Mouse (Mus musculus): ENCODE results near the gene AI481877. TPM values are rescaled to one million over a fixed set of nuclear protein-coding genes. Genes with fewer than 3 reads are reported as not detected.
"Not testable (repeated sequence)": the region's sequence is repeated elsewhere in the genome, so short reads cannot be mapped to it uniquely, and the experiment has no call there.

The AI481877 gene
- polyA plus RNA-seq (2015; fragmentation: Nextera tagmentation; extraction: Ambion mirVana), result 0.05 and 0.10 TPM in 2 replicates

DNA sequence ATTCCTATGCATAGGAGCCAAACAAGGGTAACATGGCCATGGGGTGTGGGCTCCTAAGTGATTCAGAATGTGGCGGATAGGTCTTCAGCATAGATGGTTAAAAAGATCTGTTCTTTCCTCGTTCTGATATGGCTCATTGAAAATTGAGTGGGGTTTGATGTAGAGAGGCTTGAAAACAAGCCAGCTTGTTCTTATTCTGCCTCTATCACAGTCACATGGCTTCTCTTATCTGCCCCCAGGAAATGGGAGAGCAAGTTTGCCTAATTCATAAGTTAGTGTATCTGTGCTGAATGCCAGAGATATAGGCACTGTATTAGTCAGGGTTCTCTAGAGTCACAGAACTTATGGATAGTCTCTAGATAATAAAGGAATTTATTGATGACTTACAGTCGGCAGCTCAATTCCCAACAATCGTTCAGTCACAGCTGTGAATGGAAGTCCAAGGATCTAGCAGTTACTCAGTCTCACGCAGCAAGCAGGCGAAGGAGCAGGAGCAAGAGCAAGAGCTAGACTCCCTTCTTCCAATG is at the start of gene AI481877:
Gene AI481877 (minus strand): TSS at position 477 of the 527 bp plus-strand sequence.
- not testable (repeated sequence) for H3K27me3 ChIP-seq (replicated peaks); H3K36me3 ChIP-seq; H3K27ac ChIP-seq (replicated peaks); H3K9me3 ChIP-seq (replicated peaks); H3K9ac ChIP-seq (replicated peaks); H3K4me3 ChIP-seq (replicated peaks); H3K4me2 ChIP-seq; H3K4me1 ChIP-seq; ATAC-seq (ENCODE audit: low FRiP score)
- 85% methylated on average over 3 of the region's 6 CpGs for WGBS

GRCm38 (mm10) chr4:59188474-59188801 is 49.7 kb upstream of the AI481877 start:
- Histone ChIP-seq H3K4me2 (peak overlapping the region; percentile 63), H3K9me3 (replicated peaks) (no peaks in the 10 kb centered on the region), H3K4me3 (replicated peaks) (peak overlapping the region; percentile 96), H3K27ac (replicated peaks) (peak overlapping the region; percentile 99), H3K4me1 (peaks cover 18% of the 10 kb centered on the region), H3K36me3 (no peaks in the 10 kb centered on the region), H3K9ac (replicated peaks) (peak overlapping the region; percentile 97), H3K27me3 (replicated peaks) (no peaks in the 10 kb centered on the region)
- 0 out of 2 replicates have a peak, but pooled peaks have one; percentile 5 for ATAC-seq (ENCODE audit: low FRiP score)
- 13% methylated on average over 4 of the region's 4 CpGs for WGBS

DNA sequence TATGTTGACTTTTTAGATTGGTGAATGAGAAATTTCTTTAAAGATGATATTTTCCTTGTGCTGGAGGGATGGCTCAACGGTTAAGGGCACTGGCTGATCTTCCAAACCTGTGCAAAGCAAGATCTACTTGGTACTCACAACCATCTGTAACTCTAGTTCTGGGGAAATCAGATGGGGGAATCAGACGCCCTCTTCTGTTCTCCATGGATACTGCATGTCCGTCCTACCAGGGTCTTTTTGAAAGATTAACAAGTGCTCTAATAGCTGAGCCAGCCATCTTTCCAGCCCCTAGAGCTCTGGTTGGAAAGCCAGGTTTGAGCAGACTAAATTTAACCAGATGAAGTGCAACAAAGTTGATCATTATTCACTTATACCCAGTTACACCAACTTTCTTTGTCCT is 48.5 kb upstream of the AI481877 start:
- H3K9me3 ChIP-seq (replicated peaks), result no peaks in the 10 kb centered on the region
- no peak overlapping the region for H3K4me3 ChIP-seq (replicated peaks)
- H3K9ac ChIP-seq (replicated peaks), result no peak overlapping the region
- no peak for ATAC-seq (ENCODE audit: low FRiP score)
- H3K36me3 ChIP-seq, result no peaks in the 10 kb centered on the region
- H3K27me3 ChIP-seq (replicated peaks), result no peaks in the 10 kb centered on the region
- no peak overlapping the region for H3K4me2 ChIP-seq
- no peak overlapping the region for H3K27ac ChIP-seq (replicated peaks)
- 25% methylated on average over 3 of the region's 3 CpGs for WGBS
- H3K4me1 ChIP-seq, result peaks cover 16% of the 10 kb centered on the region

GRCm38 (mm10) chr4:59185671-59186070 is 46.9 kb upstream of the AI481877 start:
- no peak overlapping the region for H3K27ac ChIP-seq (replicated peaks)
- no peak overlapping the region for H3K4me3 ChIP-seq (replicated peaks)
- H3K27me3 ChIP-seq (replicated peaks), result no peaks in the 10 kb centered on the region
- peaks cover 8% of the 10 kb centered on the region for H3K4me1 ChIP-seq
- WGBS, result 69% methylated on average over 3 of the region's 3 CpGs
- H3K4me2 ChIP-seq, result no peak overlapping the region
- no peak overlapping the region for H3K9ac ChIP-seq (replicated peaks)
- no peak for ATAC-seq (ENCODE audit: low FRiP score)
- no peaks in the 10 kb centered on the region for H3K36me3 ChIP-seq
- H3K9me3 ChIP-seq (replicated peaks), result no peaks in the 10 kb centered on the region

DNA sequence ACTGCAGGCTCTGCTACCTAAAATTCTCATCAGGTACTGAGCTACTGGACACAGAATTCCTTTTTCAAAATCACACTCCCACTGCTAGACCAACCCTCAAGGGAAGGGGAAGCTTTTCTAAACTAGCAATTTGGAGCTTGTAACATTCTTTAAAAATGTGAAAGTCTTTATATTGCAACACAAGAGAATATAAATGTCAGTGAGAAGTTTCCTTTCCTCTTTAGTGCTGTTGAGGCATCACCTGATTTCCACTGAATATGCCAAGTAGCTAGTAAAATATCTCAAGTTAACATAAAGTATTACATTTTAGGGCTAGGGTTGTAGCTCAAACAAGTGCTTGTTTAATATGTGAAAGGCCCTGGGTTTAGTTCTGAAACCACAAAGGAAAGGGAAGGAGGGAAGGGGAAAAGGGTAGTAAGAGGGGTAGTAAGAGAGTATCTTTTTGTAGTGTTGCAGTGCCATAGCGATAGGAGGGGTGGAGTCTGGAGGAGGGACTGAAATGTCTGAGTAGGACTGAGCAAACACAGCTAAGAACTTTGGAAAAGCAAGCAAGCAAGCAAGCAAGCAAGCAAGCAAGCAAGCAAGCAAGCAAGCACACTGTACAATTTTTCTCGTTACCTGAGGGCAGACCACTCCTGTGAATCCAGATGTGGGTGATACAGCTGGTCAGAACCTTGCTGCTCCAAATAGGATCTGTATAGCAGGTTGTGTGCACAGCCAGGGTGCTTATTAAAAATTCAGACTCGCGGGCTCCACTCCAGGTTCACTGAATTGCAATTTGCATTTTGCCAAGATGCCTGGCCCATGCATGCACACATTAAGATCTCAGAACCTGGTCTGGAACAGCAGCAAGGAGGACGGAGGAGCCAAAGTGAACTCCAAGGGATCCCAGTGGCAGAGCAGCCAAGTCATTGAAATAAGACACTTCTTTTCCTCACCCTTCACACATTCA is 42.8 kb upstream of the AI481877 start:
- no peak overlapping the region for H3K4me3 ChIP-seq (replicated peaks)
- ATAC-seq (ENCODE audit: low FRiP score), result no peak
- H3K9me3 ChIP-seq (replicated peaks), result no peaks in the 10 kb centered on the region
- no peaks in the 10 kb centered on the region for H3K4me1 ChIP-seq
- 42% methylated on average over 5 of the region's 5 CpGs for whole genome bisulfite sequencing
- H3K36me3 ChIP-seq, result no peaks in the 10 kb centered on the region
- no peak overlapping the region for H3K4me2 ChIP-seq
- no peaks in the 10 kb centered on the region for H3K27me3 ChIP-seq (replicated peaks)
- H3K27ac ChIP-seq (replicated peaks), result no peak overlapping the region
- H3K9ac ChIP-seq (replicated peaks), result no peak overlapping the region

- WGBS, result 92% methylated on average over 2 of the region's 2 CpGs
- no peaks in the 10 kb centered on the region for H3K4me1 ChIP-seq
- no peak overlapping the region for H3K27ac ChIP-seq (replicated peaks)
- no peak overlapping the region for H3K4me3 ChIP-seq (replicated peaks)
- no peak overlapping the region for H3K4me2 ChIP-seq
- H3K36me3 ChIP-seq, result no peaks in the 10 kb centered on the region
- H3K9ac ChIP-seq (replicated peaks), result no peak overlapping the region
- no peaks in the 10 kb centered on the region for H3K27me3 ChIP-seq (replicated peaks)
- no peaks in the 10 kb centered on the region for H3K9me3 ChIP-seq (replicated peaks)
- no peak for ATAC-seq (ENCODE audit: low FRiP score)
Measured at GRCm38 (mm10) chr4:59177566-59177965, 38.8 kb upstream of the AI481877 start.

GRCm38 (mm10) chr4:59175929-59176328 is 37.1 kb upstream of the AI481877 start:
- 57% methylated on average over 6 of the region's 6 CpGs for WGBS
- Histone ChIP-seq H3K27me3 (replicated peaks) (no peaks in the 10 kb centered on the region), H3K9me3 (replicated peaks) (no peaks in the 10 kb centered on the region), H3K4me3 (replicated peaks) (no peak overlapping the region), H3K4me2 (no peak overlapping the region), H3K36me3 (no peaks in the 10 kb centered on the region), H3K9ac (replicated peaks) (no peak overlapping the region), H3K4me1 (no peaks in the 10 kb centered on the region), H3K27ac (replicated peaks) (no peak overlapping the region)
- ATAC-seq (ENCODE audit: low FRiP score), result no peak

GRCm38 (mm10) chr4:59175003-59175402 is 36.2 kb upstream of the AI481877 start:
- Histone ChIP-seq H3K36me3 (no peaks in the 10 kb centered on the region), H3K9ac (replicated peaks) (no peak overlapping the region), H3K4me2 (no peak overlapping the region), H3K27me3 (replicated peaks) (no peaks in the 10 kb centered on the region), H3K9me3 (replicated peaks) (no peaks in the 10 kb centered on the region), H3K4me3 (replicated peaks) (no peak overlapping the region), H3K4me1 (no peaks in the 10 kb centered on the region), H3K27ac (replicated peaks) (no peak overlapping the region)
- ATAC-seq (ENCODE audit: low FRiP score), result no peak
- 74% methylated on average over 4 of the region's 4 CpGs for WGBS

DNA sequence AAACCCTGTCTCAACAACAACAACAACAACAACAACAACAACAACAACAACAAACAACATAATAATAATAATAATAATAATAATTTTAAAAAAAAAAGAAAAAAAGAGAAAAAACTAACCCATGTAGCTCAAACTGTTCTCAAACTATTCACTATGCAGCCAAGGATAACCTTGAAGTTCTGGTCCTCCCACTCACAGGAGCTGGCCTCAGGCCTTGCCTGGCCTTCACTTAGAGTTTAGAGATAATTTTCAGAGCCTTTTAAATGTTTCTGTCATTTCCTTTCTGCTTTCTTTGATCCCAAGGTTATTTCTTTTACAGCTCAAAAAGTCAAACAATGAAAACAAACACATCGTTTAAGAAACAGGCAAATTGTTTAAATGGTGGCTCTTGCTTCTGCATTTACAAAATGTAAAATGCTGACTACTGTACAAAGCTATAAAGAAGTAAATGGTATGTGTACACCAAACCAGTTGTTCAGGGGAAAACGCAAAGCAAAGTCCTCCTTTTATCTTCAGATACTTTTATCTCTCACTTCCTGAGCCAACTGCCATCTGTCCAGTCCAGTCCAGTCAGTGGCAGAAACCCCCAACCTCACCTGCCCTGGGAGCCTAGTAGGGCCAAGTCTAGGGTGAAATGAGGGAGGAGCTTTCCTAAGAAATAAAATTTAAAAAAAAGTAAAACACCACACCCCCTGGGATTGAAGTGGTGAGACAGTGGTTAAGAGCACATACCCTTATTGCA is 34.6 kb upstream of the AI481877 start:
- 85% methylated on average over 2 of the region's 2 CpGs for WGBS
- no peaks in the 10 kb centered on the region for H3K9me3 ChIP-seq (replicated peaks)
- H3K4me2 ChIP-seq, result no peak overlapping the region
- H3K27ac ChIP-seq (replicated peaks), result no peak overlapping the region
- ATAC-seq (ENCODE audit: low FRiP score), result no peak
- H3K9ac ChIP-seq (replicated peaks), result no peak overlapping the region
- H3K36me3 ChIP-seq, result no peaks in the 10 kb centered on the region
- H3K4me3 ChIP-seq (replicated peaks), result no peak overlapping the region
- no peaks in the 10 kb centered on the region for H3K27me3 ChIP-seq (replicated peaks)
- no peaks in the 10 kb centered on the region for H3K4me1 ChIP-seq

GRCm38 (mm10) chr4:59172616-59173015 is 33.8 kb upstream of the AI481877 start:
- WGBS, result 31% methylated on average over 2 of the region's 2 CpGs
- Histone ChIP-seq H3K9me3 (replicated peaks) (no peaks in the 10 kb centered on the region), H3K27me3 (replicated peaks) (no peaks in the 10 kb centered on the region), H3K36me3 (no peaks in the 10 kb centered on the region), H3K27ac (replicated peaks) (no peak overlapping the region), H3K4me3 (replicated peaks) (no peak overlapping the region), H3K4me1 (no peaks in the 10 kb centered on the region), H3K9ac (replicated peaks) (no peak overlapping the region), H3K4me2 (no peak overlapping the region)
- ATAC-seq (ENCODE audit: low FRiP score), result no peak

GRCm38 (mm10) chr4:59169981-59170380 is 31.2 kb upstream of the AI481877 start:
- ATAC-seq (ENCODE audit: low FRiP score), result no peak

More at GRCm38 (mm10) chr4:59169981-59170380, 31.2 kb upstream of the AI481877 start:
- Histone ChIP-seq H3K36me3 (no peaks in the 10 kb centered on the region), H3K4me3 (replicated peaks) (no peak overlapping the region), H3K27ac (replicated peaks) (no peak overlapping the region), H3K4me1 (no peaks in the 10 kb centered on the region), H3K4me2 (no peak overlapping the region), H3K9me3 (replicated peaks) (no peaks in the 10 kb centered on the region), H3K27me3 (replicated peaks) (no peaks in the 10 kb centered on the region), H3K9ac (replicated peaks) (no peak overlapping the region)
- 93% methylated on average over 5 of the region's 5 CpGs for WGBS
